In the genomic region with DNA sequence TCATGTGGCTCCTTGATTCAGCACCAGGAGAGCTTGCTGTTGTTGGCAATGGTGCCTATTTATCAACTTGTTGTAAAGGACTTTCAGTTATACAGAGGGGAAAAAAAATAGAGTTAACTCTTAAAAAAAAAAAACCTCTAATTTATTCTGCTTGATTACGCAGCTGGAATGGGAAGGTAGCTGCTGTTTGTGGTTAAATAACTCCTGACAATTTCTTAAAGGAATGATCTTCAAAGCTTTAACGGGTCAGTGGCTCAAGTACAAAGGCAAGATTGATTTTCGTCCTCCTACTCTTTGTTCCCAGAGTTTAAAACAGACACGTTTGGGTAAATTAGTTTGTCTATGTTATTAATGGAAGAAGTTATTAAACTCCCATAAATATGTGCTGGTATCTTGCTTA, we compare ENCODE assay signal across 22 mouse cellular contexts.
DNase-seq lines count a peak whose midpoint lies in the region; ATAC-seq and TF ChIP-seq lines count a peak whose summit lies in the region.
"Had no signal": no experiment of that assay in that cellular context is flagged by ENCODE, and none has a peak within 500 bp of the region (broad histone marks: within the 10 kb centered on the region; RNA-seq: fewer than 3 reads in every experiment).

No protein-coding gene starts in this region.

- H3K36me3 ChIP-seq in kidney, embryonic 15.5 days = no peaks in the 10 kb centered on the region
- no peaks in the 10 kb centered on the region for H3K36me3 ChIP-seq in heart, adult 2 months (ENCODE audit: control insufficient read depth, insufficient read depth, low read length)
- H3K36me3 ChIP-seq: embryonic facial prominence, embryonic 10.5 days; G1E; heart, embryonic 13.5 days; hindbrain, embryonic 15.5 days had no signal

- H3K4me2 ChIP-seq in kidney, embryonic 15.5 days = 0 out of 2 replicates have a peak overlapping the region, but pooled peaks have one; percentile 12
- H3K4me2 ChIP-seq: forebrain, embryonic 13.5 days; heart, embryonic 13.5 days; hindbrain, embryonic 15.5 days had no signal

- peak; percentile 37 for DNase-seq in kidney, adult 18-20 months
- DNase-seq in kidney, postnatal 14 days = no peak
- DNase-seq in Muller cell, postnatal 12 days (ENCODE audit: inconsistent ontology term) = peak; percentile 9
- DNase-seq in kidney, postnatal 36 days = peak; percentile 5 to 53
- DNase-seq in heart, adult 2 months = no peak
- DNase-seq: adrenal gland, adult 2 months; adrenal gland, postnatal 25 days; B cell, adult 2 months; cerebellum, adult 2 months; cerebellum, postnatal 10 days; forebrain, postnatal 0 days; gastrocnemius, postnatal 14 days; heart, postnatal 36 days had no signal

- peaks cover 48% of the 10 kb centered on the region for H3K4me1 ChIP-seq in kidney, embryonic 15.5 days
- H3K4me1 ChIP-seq in heart, adult 2 months (ENCODE audit: control insufficient read depth, insufficient read depth, low read length) = no peaks in the 10 kb centered on the region
- H3K4me1 ChIP-seq: heart, embryonic 13.5 days had no signal

- no peak for ATAC-seq in kidney, embryonic 15.5 days (replicated peaks; ENCODE audit: low FRiP score)
- no peak for ATAC-seq in megakaryocyte progenitor cell, adult 5-6 weeks (replicated peaks; ENCODE audit: poor library complexity)
- ATAC-seq: activated CD4-positive, CD25-positive, alpha-beta regulatory T cell, adult 4 months; CD4-positive, CD25-positive, alpha-beta regulatory T cell, adult 4 months; forebrain, embryonic 13.5 days; forebrain, postnatal 0 days had no signal

- H3K27ac ChIP-seq in kidney, embryonic 15.5 days = peak overlapping the region; percentile 90
- H3K27ac ChIP-seq in heart, adult 2 months = no peak overlapping the region
- H3K27ac ChIP-seq: embryonic facial prominence, embryonic 10.5 days; forebrain, embryonic 13.5 days; heart, embryonic 13.5 days; hindbrain, embryonic 15.5 days had no signal

- H3K9me3 ChIP-seq in kidney, embryonic 15.5 days (replicated peaks) = no peaks in the 10 kb centered on the region
- H3K9me3 ChIP-seq: embryonic facial prominence, embryonic 10.5 days; forebrain, embryonic 13.5 days; G1E; heart, embryonic 13.5 days; hindbrain, embryonic 15.5 days had no signal

- H3K9ac ChIP-seq in kidney, embryonic 15.5 days = no peak overlapping the region
- no peak overlapping the region for H3K9ac ChIP-seq in heart, adult 2 months (ENCODE audit: low read depth, low read length)
- H3K9ac ChIP-seq: forebrain, embryonic 13.5 days; forebrain, postnatal 0 days; heart, embryonic 13.5 days; hindbrain, embryonic 15.5 days had no signal

- H3K79me2 ChIP-seq in heart, adult 2 months (replicated peaks; ENCODE audit: control insufficient read depth, insufficient read depth, low read length) = no peaks in the 10 kb centered on the region

- TF ChIP-seq POLR2A in heart, adult 2 months (IDR thresholded peaks at IDR 0.05; ENCODE audit: insufficient read depth, low read depth, low read length) = no peak

- no peak overlapping the region for H3K4me3 ChIP-seq in kidney, embryonic 15.5 days (replicated peaks)
- H3K4me3 ChIP-seq in heart, adult 2 months = no peak overlapping the region
- H3K4me3 ChIP-seq: embryonic facial prominence, embryonic 10.5 days; forebrain, embryonic 13.5 days; heart, embryonic 13.5 days; hindbrain, embryonic 15.5 days had no signal

- TF ChIP-seq EP300 in heart, adult 2 months (IDR thresholded peaks at IDR 0.05; ENCODE audit: insufficient read depth, low read depth, low read length) = no peak

- no peaks in the 10 kb centered on the region for H3K27me3 ChIP-seq in kidney, embryonic 15.5 days
- no peaks in the 10 kb centered on the region for H3K27me3 ChIP-seq in heart, adult 2 months (ENCODE audit: control insufficient read depth, insufficient read depth, low read length)

- intact Hi-C loops in heart, adult 2 months (cut with DNase I) = no loop called here

- no peak for TF ChIP-seq CTCF in heart, adult 2 months (IDR thresholded peaks at IDR 0.05)

- WGBS in kidney, embryonic 15.5 days = 18% methylated on average over 4 of the region's 4 CpGs
- WGBS in heart, adult 2 months = 75% methylated on average over 4 of the region's 4 CpGs

Comparison
In these comparisons a context has a peak if more than half of its experiments do, and no peak if none do; other contexts are left out.
1. DNase-seq: peak in kidney, adult 18-20 months (single experiment), Muller cell, postnatal 12 days (single experiment) and kidney, postnatal 36 days (2 of 2); none in kidney, postnatal 14 days (single experiment) and heart, adult 2 months (0 of 2).